Mouse (Mus musculus): ENCODE results near the gene Adgrl2. TPM values are rescaled to one million over a fixed set of nuclear protein-coding genes. Genes with fewer than 3 reads are reported as not detected.

The Adgrl2 gene
- total and polyA plus RNA-seq, 3 experiments, result 0.34 to 6.6 (median 3.2) TPM

GRCm38 (mm10) chr3:148986296-148986893 is 4.0 kb downstream of the Adgrl2 start:
- H3K36me3 ChIP-seq (replicated peaks in 1 of 2; ENCODE audit: control insufficient read depth in 1 of 2, insufficient read depth in 1 of 2, low read length in 1 of 2), result no peaks in the 10 kb centered on the region
- no peaks in the 10 kb centered on the region for H3K79me2 ChIP-seq (replicated peaks; ENCODE audit: control insufficient read depth, extremely low read depth, insufficient read depth, poor library complexity, severe bottlenecking)
- no peak overlapping the region for H3K4me2 ChIP-seq (ENCODE audit: insufficient read depth, low read depth, poor library complexity, severe bottlenecking)
- H3K27ac ChIP-seq (ENCODE audit: insufficient read depth, low read depth), result no peak overlapping the region
- in situ Hi-C loops (cut with MboI; ENCODE audit: low pct_ligation_motif_present, low pct_unique_long_range_greater_than_20kb, low sequenced_read_pairs), result no loop called here
- no peak overlapping the region for H3K9ac ChIP-seq (ENCODE audit: insufficient read depth, low read depth)
- peaks cover 0 to 2% of the 10 kb centered on the region in 2 experiments; a peak in 1 of 4 replicates for H3K4me1 ChIP-seq (ENCODE audit: control insufficient read depth in 1 of 2, insufficient read depth in 2 of 2)
- DNase-seq (ENCODE audit: extremely low read depth), result no peak
- no peaks in the 10 kb centered on the region for H3K27me3 ChIP-seq (replicated peaks)
- H3K9me3 ChIP-seq (replicated peaks; ENCODE audit: low read length), result peaks cover 34% of the 10 kb centered on the region
- TF ChIP-seq MXI1 (IDR thresholded peaks at IDR 0.05; ENCODE audit: low read depth, low read length) (no peak), ZC3H11A (IDR thresholded peaks at IDR 0.05; ENCODE audit: low read depth, low read length) (no peak), ZKSCAN1 (IDR thresholded peaks at IDR 0.05; ENCODE audit: borderline replicate concordance, low read depth, low read length) (no peak), SIN3A (IDR thresholded peaks at IDR 0.05; ENCODE audit: low read length) (no peak)
- dilution Hi-C loops (cut with MboI; ENCODE audit: extremely low pct_ligation_motif_present, extremely low pct_unique_long_range_greater_than_20kb, low sequenced_read_pairs), result no loop called here
- no peak overlapping the region for H3K4me3 ChIP-seq (replicated peaks in 1 of 3; ENCODE audit: low read depth in 2 of 3, low read length in 2 of 3, poor library complexity in 1 of 3)

- peaks cover 0 to 2% of the 10 kb centered on the region in 2 experiments; a peak in 1 of 4 replicates for H3K4me1 ChIP-seq (ENCODE audit: control insufficient read depth in 1 of 2, insufficient read depth in 2 of 2)
- DNase-seq (ENCODE audit: extremely low read depth), result no peak
- no peak overlapping the region for H3K4me2 ChIP-seq (ENCODE audit: insufficient read depth, low read depth, poor library complexity, severe bottlenecking)
- no peaks in the 10 kb centered on the region for H3K27me3 ChIP-seq (replicated peaks)
- no peak overlapping the region for H3K27ac ChIP-seq (ENCODE audit: insufficient read depth, low read depth)
- in situ Hi-C loops (cut with MboI; ENCODE audit: low pct_ligation_motif_present, low pct_unique_long_range_greater_than_20kb, low sequenced_read_pairs) (no loop called here), dilution Hi-C loops (cut with MboI; ENCODE audit: extremely low pct_ligation_motif_present, extremely low pct_unique_long_range_greater_than_20kb, low sequenced_read_pairs) (no loop called here)
- no peak overlapping the region for H3K9ac ChIP-seq (ENCODE audit: insufficient read depth, low read depth)
- H3K79me2 ChIP-seq (replicated peaks; ENCODE audit: control insufficient read depth, extremely low read depth, insufficient read depth, poor library complexity, severe bottlenecking), result no peaks in the 10 kb centered on the region
- H3K4me3 ChIP-seq (replicated peaks in 1 of 3; ENCODE audit: low read depth in 2 of 3, low read length in 2 of 3, poor library complexity in 1 of 3), result no peak overlapping the region
- TF ChIP-seq EP300 (IDR thresholded peaks at IDR 0.05; ENCODE audit: low read length) (no peak), RAD21 (IDR thresholded peaks at IDR 0.05; ENCODE audit: low read depth, low read length) (no peak), ETS1 (conservative IDR thresholded peaks at IDR 0.05; ENCODE audit: low read depth, low read length) (no peak), RCOR1 (conservative IDR thresholded peaks at IDR 0.05; ENCODE audit: low read depth, low read length) (no peak), MAFK (IDR thresholded peaks at IDR 0.05; ENCODE audit: insufficient replicate concordance, low read length) (no peak), ZKSCAN1 (IDR thresholded peaks at IDR 0.05; ENCODE audit: borderline replicate concordance, low read depth, low read length) (no peak), NRF1 (IDR thresholded peaks at IDR 0.05; ENCODE audit: low read depth, low read length) (no peak), SIN3A (IDR thresholded peaks at IDR 0.05; ENCODE audit: low read length) (no peak), MXI1 (IDR thresholded peaks at IDR 0.05; ENCODE audit: low read depth, low read length) (no peak), POLR2AphosphoS2 (IDR thresholded peaks at IDR 0.05; ENCODE audit: low read depth, low read length) (no peak), GABPA (IDR thresholded peaks at IDR 0.05; ENCODE audit: insufficient replicate concordance, low read depth, low read length) (no peak), HCFC1 (IDR thresholded peaks at IDR 0.05; ENCODE audit: low read depth, low read length) (no peak), ZNF384 (IDR thresholded peaks at IDR 0.05; ENCODE audit: low read depth, low read length) (no peak), MEF2A (IDR thresholded peaks at IDR 0.05; ENCODE audit: borderline replicate concordance, low read depth, low read length) (no peak), SMC3 (IDR thresholded peaks at IDR 0.05; ENCODE audit: low read depth, low read length) (no peak), ELF1 (IDR thresholded peaks at IDR 0.05; ENCODE audit: low read depth, low read length) (no peak), CHD1 (IDR thresholded peaks at IDR 0.05; ENCODE audit: low read depth, low read length) (no peak), IRF4 (IDR thresholded peaks at IDR 0.05; ENCODE audit: low read depth, low read length) (no peak), ZMIZ1 (IDR thresholded peaks at IDR 0.05; ENCODE audit: low read depth, low read length) (no peak)
- H3K36me3 ChIP-seq (replicated peaks in 1 of 2; ENCODE audit: control insufficient read depth in 1 of 2, insufficient read depth in 1 of 2, low read length in 1 of 2), result no peaks in the 10 kb centered on the region
- H3K9me3 ChIP-seq (replicated peaks; ENCODE audit: low read length), result peaks cover 25% of the 10 kb centered on the region
Measured at GRCm38 (mm10) chr3:148984326-148984725, 6.0 kb downstream of the Adgrl2 start.

All from CH12.LX (cell line).